Mouse (Mus musculus) thymus, adult 18-20 months (tissue): ENCODE measurements at regions not wholly inside any gene's neighbourhood (a gene's known extent, or its start where the extent isn't known, plus 50 kb on each side); places are given as distances from the start of the nearest gene placed in this dataset.

Experiments
- DNase-seq, 2 experiments: peaks; one replicate each; pipeline ENCODE4 v3.0.0; 2022; ENCODE audit warnings: mixed read lengths in 2 of 2

DNA sequence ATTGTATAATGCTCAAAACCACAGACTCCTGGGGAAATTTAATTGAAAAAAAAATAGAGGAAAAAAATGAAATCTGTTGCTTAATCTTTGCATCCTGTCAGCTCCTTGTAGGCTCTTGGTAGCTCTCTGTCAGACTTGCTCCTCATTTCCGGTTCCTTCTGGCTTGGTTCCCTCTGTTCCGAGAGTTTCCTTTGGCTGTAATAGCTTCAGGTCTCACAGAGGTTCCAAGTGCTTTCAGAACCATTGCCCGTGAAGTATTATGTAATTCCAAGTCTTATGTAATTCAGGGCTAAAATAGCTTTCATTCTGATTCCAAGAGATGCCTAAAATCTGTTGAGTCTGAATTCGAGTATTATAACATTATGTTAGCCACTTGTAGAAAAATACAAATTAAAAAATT lies 117.3 kb downstream of the Spry2 start:
- no peak for DNase-seq

DNA sequence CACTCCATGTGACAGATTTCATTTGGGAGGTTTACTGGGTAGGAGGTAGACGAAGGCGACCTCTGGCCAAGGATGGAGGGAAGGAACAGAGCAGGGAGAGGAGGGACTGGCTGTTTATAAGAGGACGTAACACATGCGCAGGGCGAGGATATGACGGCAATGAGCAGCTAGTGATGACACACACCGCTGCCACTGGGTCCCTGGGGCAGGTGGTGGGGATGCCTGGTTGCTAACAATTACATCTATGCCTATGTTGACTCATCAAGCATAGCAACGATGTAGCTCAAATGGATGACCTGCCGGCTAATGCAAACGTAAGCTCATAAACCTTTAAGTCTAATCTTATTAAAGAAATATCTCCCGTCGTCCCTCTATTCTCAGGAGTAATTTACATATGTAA lies 122.9 kb downstream of the Spry2 start:
- DNase-seq: no peak

DNA sequence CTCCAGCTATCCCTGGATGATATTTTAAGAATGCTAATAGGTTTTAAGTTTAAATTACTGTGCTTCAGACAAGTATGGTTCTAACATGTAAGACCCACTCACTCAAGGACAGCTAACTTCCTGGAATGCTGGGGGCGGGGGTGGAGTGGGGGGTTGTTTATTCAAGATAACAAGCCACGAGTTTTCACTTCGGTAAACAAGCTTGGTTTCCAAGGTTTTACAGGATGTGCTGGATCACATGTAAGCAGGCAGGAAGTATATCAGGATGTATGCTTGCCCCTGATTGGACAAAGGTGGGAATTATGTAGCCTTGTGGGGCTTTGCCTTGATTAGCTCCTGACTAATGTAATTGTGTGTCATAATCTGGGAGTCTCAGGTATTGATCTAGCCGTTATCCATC lies 129.5 kb downstream of the Spry2 start:
- no peak for DNase-seq

DNA sequence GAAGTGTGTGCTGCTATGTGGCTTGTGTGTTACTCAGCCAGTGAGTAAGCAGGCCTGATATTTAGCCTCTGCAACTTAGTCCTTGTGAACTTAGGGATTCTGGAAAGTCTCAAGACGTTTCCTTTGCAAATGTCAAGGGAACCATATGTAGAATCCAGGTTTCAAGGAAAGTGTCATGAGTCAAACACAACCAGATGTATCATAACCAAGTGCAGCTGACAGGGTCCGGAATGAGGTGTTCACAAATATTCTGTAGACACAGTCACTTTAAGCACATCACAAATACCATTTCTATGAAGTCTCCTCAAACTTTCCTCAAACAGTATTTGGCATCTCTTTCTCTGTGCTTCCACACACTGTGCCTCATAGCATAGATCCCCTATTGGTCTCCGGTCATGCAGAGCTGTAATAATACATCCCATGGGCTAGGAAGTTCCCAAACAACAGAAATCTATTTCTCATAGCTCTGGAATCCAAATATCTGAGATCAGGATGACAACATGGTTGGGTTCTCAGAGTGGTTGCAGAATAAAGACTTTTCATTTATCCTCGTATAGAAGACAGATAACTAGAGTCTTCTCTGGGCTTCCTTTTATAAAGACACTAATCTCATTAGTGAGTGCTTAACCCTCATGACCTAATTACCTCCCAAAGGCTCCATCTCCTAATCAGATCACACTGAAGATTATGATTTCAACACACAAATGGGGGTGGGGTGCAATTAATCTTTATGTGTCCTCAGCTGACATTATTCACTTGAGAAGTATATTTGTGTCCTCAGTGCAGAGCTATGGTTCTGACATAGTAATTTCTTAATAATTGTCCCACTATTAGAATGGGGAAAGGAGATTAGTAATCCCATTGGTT lies 143.9 kb downstream of the Spry2 start:
- no peak for DNase-seq

DNA sequence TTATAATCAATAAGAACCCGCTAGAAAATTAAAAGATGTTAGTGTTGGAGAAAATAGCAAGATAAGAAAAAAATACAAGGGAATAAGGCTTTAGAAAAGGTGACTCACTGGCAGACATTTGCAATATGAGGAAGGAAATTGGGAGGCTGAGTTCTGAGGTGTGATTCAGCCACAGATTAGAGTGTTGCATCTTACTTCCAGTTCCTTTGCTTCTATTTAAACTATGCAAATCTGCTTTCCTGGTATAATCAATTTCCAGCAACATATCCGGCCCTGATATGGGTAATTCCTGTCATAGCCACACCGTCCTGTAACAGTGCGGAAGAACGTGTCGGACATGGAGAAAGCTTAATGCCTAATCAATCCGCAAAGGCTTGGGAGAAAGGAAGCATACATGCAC lies 144.9 kb downstream of the Spry2 start:
- DNase-seq: no peak

DNA sequence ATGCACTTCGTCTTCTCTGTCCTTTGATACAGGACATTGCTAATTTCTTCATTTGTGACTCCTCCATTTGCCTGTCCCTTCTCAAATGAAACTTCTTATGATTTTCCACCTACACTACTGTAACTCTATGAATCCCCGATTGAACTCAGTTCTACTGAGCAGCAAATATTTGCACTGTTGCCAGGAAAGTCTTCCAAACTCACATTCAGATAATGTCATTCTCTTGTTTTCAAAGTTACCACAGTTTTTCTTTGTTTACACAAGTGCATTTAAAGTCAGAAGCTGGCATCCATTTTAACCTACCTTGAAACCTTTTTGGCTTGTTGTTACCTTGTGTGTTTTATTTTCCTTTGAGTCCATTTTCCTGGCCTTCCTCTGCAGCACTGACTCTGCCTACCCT lies 152.0 kb downstream of the Spry2 start:
- DNase-seq: no peak

DNA sequence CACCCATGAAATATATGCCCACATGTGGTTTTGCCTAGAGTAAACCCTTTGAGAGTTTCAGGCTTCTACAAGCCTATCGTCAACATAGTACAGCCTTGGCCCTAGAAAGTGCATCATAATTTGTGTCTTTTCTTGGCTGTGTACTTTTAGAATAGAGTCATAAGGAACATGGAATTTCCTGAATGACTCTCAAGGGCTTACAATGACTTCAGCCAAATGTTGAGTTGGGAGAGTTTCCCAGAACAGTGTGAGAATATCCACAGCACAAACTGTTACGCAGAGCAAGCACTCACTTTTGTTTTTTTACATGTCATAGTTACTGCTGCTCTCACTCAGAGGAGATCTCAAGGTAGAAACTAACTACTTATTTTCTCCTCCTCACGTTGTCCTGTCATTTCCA lies 152.5 kb downstream of the Spry2 start:
- no peak for DNase-seq

DNA sequence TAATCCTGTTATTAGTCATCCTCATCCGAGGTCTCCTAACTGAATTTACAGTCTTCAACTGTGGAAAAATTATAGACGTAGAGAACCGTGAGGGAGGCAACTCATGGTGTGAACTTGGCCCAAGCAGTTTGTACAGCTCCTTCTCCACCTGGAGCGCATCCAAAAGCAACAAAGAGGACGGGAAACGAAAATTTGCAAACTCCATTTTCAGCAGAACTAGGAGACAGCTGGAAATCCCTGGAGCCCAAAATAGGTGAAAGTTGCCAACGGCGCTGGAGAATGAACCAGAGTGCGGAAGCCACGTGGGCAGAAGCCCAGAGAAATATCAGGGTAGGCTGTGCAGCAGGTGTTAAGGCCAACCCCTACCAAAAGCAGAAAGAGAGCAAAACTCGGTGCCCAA lies 155.7 kb downstream of the Spry2 start:
- no peak for DNase-seq

DNA sequence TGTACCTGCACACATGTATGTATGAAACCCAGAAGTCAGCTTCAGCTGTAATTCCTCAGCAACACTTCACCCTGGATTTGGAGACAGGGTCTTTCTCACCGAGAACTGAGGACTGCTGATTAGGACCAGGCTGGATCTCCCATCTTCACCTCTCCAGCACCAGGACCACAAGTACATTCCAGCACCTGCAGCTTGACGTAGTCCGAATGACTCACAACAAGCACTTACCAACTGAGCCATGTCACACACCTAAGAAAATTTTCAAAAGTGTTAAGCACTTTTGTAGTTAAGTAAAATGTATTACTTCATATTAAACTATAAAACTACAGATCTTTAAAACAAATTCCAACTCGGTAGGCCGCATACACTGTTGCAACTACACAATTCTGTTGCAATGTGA lies 158.1 kb downstream of the Spry2 start:
- DNase-seq: no peak

DNA sequence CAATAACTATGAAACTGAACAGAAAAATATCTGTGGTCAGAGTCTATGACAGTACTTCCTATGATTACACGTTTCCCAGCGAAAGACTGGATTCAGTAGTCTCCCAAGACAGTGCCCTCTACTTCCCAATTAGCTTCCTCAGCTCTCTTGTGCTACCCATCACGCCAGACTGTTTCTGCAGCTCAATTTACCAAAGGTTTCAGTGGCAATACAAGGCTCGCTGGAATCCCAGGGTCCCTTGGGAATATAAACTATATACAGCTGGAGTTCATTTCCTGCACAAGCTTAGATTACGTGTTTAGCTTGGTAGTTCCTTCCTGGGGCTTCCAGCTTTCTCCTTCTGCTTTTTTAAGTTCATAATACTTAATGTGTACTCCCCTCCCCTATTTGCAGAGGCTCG lies 160.3 kb downstream of the Spry2 start:
- no peak for DNase-seq

DNA sequence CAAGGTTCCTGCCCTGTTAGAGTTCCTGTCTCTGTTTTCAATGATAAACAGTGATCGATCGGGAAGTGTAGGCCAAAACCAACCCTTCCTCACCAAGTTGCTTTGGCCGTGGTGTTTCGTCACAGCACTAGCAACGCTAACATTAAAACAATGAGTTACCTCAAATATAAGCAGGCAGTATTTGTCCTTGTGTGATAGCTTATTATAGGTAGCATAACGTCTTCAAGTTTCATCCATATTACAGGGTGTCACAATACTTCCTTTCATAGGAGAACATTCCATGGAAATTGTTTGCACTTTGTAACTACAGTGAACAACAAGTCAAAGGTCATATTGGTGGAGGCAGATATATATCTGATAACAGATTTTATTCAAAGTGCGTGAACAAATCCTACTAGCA lies 162.3 kb downstream of the Spry2 start:
- DNase-seq: no peak

DNA sequence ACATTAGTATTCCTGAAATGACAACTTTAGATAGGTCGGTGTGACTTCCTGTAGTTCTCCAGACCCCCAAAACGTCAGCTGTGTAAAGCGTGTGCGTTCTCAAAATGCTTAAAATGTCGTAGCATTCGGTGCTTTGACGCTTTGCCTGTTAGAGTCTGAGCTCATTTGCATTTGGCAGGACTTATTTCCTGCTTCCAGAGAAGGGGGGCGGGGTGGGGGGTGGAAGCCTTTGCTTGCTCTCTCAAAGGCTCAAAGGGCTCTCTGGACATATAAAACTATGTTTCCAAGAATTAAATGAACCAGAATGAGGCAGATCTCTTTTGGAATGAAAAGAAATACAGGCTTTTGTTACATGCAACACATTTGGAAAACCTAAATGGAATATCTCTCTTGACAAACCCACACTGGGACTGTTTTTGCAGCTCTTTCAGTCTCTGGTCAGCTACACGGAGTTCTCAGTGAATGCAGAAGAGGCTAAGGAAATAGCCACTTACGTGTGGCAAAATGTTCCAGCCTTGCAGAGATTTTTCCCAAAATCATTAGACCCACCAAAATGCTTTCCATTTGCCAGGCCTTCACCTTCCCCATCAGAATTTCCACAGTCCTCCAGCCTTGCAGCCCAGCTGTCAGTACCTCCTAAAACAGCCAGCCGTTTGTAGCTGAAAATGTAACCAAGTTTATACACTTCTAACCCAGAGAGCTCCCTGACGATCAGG lies 163.4 kb downstream of the Spry2 start:
- peak in 1 of 2 experiments; percentile 38 for DNase-seq

DNA sequence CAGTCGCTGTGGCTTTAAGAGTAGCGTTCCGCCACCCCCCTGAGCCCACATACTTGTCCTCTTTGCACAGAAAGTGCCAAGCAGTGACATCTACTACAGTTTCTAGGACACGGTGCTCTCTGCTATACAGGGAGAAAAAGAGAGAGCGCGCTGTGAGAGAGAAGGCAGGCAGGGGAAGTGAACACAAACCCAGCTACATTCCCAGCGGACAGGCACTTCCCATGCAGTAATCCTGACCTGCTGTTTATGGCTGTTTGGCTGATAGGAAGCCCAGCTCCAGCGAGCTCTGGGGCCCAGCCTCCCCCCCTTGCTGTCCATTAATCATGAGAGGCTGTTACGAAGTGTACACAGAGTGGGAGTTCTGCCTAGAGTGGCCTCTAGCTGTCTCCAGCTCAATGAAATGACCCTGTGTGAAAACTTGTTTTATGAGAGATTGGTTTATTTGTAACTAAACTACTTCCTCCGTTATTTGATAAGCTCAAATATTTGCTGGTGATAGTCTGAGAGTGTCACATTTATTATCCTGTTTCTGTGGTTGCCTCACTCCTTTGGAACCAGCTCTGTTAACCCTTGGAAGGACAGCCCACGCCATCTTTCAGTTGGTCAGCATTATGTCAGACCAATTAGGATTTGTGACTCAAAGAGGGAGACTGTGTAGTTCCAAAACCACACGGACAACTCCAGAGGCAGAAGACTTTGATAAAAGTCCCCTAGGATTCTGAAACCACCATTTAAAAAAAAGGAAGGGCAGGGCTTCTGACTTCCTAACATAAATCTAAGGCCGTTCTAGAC lies 164.2 kb downstream of the Spry2 start:
- peak; percentile 25 to 44 for DNase-seq

DNA sequence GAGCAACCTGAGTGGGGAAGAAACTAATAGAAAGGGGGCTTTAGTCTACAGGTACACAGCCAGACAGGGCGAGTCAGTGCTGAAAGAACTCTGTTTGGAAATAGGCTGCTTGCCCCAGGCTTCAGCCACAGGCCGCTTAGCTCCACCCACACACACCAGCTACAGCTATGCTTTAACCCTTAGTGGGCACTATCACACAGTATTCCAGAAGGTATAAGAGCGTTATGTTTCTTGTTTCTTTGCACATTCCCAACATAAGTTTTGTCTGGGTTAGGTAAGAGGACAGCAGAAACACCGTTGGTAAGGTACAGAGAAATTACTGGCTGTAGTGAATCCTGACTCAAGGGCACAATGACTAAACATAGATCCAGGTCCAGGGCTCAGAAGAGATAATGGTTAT lies 165.8 kb downstream of the Spry2 start:
- no peak for DNase-seq

DNA sequence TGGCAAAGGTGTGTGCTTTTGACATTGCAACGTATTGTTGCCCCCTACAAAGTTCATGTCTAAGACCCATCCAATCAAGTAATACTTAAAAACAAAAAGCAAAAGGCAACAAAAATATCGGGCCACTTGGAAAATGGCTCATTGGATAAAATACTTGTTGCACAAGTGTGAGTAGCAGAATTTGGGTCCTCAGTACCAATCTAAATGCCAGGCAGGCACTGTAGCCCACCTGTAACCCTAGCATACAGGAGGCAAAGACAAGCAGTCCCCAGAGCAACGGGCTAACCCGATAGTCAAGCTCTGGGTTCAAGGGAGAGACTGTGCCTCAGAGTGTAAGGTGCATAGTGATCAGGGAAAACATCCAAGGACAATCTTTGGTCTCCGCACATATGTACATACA lies 167.8 kb downstream of the Spry2 start:
- DNase-seq: no peak

DNA sequence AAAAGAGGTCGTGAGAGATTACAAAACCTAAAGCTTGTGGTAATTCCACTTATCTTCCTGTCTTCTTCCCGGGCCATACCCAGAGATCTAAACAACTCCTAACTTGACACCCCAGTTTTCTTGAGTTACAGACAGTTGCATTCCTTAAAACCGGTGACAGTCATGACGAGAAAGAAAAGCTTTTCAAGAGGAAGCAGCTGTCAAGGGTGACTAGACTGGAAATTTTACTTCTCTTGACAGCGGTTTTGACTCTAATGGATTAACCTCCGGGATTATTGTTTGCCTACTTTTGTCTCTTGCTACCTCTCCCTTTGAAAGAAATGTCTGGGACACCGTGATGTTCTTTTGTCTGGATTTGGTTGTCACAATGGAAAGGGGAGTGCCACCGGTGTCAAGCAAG lies 170.9 kb downstream of the Spry2 start:
- DNase-seq: no peak

DNA sequence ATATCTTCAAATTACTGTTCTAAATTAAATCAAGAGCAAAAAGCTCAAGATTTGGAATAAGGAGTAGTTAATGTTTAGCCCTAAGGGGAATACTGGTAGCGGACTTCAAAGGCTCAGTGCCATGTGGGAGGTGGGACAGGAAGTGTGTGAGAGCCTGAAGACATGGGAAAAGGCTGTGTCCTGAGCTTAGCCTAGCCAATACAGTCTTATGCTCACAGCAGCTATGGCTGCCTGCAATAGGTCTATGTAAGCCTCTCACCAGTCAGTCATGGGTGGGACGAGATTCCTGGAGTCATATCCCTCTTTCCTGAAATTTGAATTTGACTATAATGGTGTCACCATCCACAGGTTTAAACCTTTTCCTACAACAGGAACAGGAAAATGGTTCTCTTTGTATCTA lies 173.7 kb downstream of the Spry2 start:
- no peak for DNase-seq

DNA sequence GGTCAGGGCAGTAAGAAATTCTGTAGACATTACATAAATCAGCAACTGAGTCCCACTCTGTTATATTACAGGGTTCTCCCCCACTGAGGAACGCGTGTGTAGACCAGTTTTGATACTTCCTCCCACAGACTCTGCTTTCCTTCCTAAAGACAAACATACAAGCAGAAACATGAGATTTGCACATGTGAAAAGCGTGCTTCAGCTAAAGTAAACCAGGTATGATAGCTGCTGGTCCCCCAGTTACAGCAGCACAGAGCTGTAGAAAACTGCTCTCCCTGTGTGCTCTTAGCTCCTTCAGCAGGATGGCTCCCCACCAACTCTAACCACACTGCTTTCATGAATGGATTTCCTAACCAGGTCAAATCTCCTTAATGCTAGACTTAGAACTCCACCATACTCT lies 175.0 kb downstream of the Spry2 start:
- no peak for DNase-seq

DNA sequence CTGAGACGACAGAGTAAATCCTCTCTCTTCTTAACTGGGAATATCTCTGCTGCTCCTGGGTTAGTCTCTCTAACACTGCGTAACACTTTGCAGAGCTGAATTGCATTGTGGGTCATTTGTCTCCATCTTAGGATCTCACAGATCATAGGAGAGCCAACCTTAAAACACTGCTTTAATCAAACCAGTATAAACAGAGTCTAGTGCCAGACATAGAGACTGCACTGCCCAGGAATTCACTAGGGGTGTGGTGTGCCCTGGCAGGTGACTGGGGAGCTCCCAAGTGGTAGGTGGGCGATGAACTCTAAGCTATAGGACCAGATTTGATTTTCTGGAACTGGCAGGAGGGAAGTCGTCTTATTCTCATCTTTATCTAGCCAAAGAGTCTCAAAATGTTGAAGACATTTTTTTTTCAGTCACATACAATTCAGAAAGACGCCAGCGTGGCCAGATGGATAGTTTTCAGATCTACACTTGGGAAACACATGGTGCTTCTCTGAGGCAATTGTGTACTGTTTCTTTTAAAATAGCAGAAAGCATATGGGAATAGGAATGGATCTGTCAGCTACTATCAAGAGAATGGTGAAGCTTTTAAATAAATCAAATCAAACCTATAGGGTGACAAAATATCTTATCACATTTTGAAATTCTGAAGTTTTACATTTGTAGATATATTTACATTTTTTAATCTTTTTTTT lies 175.7 kb downstream of the Spry2 start:
- DNase-seq: no peak

DNA sequence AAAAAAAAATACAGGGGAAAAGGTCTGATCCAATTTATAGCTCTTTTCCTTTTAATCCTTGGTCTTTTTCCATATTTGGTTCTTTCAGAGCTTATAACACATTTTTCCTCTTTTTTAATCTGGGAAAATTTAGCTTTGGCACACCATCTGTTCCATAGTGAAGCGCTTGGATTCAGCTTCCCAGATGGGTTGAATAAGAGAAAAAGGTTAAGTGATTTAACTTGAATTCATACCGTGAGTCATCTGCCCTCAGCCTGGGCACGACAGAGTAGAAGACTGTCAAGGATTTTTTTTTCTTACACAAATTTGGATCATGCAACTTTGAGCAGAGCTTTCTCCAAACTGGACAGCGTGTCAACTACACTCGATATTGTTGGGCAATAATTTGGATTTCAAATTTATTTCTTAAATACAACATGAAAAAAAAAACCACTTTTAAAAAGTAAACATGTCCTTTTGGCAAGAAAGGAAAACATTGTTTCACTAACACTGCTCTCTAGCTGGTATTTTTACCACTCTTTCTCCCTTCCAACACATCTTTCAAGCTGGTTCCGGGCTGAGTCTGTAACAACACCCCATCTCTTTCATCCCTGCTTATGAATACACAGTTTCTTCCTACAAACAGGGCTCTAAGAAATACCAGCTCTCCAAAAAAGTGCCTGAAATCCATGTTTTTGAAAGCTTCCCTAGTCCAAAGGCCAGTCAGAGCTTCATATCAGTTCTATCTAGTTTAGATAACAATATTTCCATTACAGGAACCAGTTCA lies 177.8 kb downstream of the Spry2 start:
- DNase-seq: no peak

DNA sequence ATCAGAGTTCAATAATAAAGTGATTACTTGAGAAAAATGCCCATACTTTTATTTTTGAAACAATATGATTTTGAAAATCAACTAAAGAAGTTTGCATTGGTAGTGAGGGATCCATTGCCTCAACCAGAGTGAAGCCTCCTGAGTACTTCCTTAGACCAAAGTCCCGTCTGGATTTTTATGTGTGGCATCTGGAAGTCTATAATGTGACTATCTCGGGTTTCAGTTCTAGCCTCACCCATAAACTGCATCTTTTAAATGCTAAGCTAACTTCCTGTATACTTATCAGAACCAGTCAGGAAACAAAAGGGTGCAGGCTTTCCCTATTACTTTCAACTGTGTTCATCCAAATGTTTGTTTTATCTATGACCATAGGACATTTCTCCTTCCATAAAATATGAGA lies 178.8 kb downstream of the Spry2 start:
- DNase-seq: no peak

DNA sequence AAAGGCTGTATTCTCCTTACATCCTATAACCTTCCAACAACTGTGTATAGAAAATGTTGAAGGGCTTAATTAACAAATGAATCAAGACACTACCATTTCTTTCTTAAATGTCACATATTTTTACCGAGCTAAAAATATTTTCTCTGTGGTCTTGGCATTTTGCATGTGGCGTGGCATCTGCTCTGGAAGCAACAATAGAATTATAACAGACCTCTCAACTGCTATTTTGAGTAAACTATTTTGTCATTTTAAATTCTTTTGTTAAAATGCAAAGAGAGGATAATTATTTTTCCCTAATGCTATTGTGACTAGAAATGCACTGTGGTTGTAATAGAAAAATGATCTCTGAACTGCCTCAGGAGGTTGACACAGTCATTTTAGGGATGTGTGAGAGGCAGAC lies 187.9 kb downstream of the Spry2 start:
- DNase-seq: no peak
